Mouse (Mus musculus): ENCODE data around the gene Pofut1. TPM values are rescaled to one million over a fixed set of nuclear protein-coding genes. Genes with fewer than 3 reads are reported as not detected.
"Not testable (repeated sequence)": the region's sequence is repeated elsewhere in the genome, so short reads cannot be mapped to it uniquely, and the experiment has no call there.

Pofut1 gene
- polyA plus RNA-seq, 1 experiment from 2014 or later = 6.3 TPM

DNA sequence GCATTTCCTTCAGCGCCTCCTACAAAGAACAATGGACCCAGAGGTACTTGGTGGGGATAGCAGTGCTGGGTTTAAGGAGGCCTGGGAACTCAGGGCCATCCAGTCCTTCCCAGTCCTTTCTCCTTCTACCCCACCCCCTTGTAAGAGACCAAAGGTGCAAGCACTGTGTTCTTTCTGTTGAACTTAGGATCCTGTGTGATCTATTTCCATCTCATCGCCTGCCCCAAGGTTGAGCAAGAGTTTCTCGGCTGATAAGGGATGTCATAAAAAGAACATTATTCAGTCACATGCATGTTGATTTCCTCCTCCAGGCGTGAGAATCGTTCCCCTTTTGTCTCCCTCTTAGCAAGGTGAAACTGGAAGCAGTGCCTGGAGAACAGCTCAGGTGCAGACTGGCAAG lies 8.4 kb downstream of the Pofut1 start:
- Histone ChIP-seq H3K4me3 (replicated peaks; ENCODE audit: low read length) (no peak overlapping the region), H3K27me3 (ENCODE audit: control insufficient read depth, insufficient read depth, low read length) (no peaks in the 10 kb centered on the region), H3K4me1 (replicated peaks; ENCODE audit: control insufficient read depth, insufficient read depth, low read length) (no peaks in the 10 kb centered on the region), H3K9ac (no peak overlapping the region), H3K27ac (no peak overlapping the region), H3K9me3 (ENCODE audit: control insufficient read depth, low read length) (no peaks in the 10 kb centered on the region), H3K36me3 (replicated peaks; ENCODE audit: control insufficient read depth, insufficient read depth) (peaks cover 57% of the 10 kb centered on the region), H3K4me2 (replicated peaks) (no peak overlapping the region)
- DNase-seq (ENCODE audit: low spot score) = no peak
- ATAC-seq (ENCODE audit: low FRiP score) = no peak
- 96% methylated on average over 5 of the region's 5 CpGs for WGBS

DNA sequence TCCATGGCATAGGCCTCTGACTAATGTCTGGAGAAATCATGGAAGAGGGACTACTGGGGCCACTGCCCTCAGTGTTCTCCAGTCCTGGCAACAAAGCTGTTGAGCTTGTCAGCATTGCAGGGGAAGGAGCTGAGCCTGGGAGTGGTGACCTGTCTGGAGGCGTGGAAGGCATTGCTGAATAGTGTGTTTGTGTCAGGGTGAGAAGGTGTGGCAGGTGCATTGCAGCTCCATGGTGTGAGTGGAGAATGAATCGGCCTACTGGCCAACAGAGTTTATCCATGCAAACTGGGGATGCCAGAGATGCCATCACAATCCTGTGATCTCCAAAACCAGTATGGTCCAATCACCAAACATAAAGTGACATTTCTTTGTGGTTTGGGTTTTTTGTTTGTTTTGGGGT lies 15.3 kb downstream of the Pofut1 start:
- 98% methylated on average over 2 of the region's 2 CpGs for WGBS
- Histone ChIP-seq H3K4me1 (replicated peaks; ENCODE audit: control insufficient read depth, insufficient read depth, low read length) (no peaks in the 10 kb centered on the region), H3K27me3 (ENCODE audit: control insufficient read depth, insufficient read depth, low read length) (no peaks in the 10 kb centered on the region), H3K9me3 (ENCODE audit: control insufficient read depth, low read length) (no peaks in the 10 kb centered on the region), H3K9ac (no peak overlapping the region), H3K4me2 (replicated peaks) (no peak overlapping the region), H3K36me3 (replicated peaks; ENCODE audit: control insufficient read depth, insufficient read depth) (peaks cover 46% of the 10 kb centered on the region), H3K27ac (no peak overlapping the region), H3K4me3 (replicated peaks; ENCODE audit: low read length) (no peak overlapping the region)
- ATAC-seq (ENCODE audit: low FRiP score) = no peak
- no peak for DNase-seq (ENCODE audit: low spot score)

DNA sequence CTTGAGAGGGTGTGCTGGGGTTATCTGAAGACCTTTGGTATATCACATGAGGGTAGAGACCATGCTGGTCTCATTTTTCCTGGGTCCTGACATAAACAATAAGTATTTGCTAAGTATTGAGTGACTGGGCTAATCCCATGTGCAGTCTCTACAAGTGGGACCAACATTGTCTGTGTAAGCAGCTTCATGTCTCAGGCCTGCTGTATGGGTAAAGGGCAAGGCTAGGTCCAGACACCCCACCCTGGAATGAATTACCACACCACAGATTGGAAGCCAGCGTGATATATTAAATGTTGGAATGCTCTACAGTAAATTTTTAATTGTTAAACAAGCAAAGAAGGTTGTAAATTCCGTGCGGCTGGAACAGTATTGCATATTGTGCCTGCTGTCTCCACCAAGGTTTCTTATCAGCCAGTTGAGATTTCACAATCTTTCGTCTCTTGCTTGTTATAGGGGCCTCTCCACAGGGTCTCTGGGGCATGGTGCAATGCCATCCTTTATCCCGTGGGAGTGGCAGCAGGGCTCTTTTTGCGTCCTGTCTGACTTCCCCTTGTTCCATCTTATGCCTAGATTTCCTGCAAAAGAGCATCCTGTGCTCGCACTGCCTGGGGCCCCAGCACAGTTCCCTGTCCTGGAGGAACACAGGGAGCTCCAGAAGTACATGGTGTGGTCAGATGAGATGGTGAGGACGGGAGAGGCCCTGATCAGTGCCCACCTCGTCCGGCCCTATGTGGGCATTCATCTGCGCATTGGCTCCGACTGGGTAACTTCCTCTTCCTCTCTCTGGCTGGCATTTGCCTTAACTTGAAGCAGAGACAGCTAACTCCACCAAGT lies 17.9 kb downstream of the Pofut1 start:
- no peak for DNase-seq (ENCODE audit: low spot score)
- ATAC-seq (ENCODE audit: low FRiP score) = no peak
- Histone ChIP-seq H3K9ac (no peak overlapping the region), H3K4me2 (replicated peaks) (no peak overlapping the region), H3K36me3 (replicated peaks; ENCODE audit: control insufficient read depth, insufficient read depth) (peaks cover 46% of the 10 kb centered on the region), H3K27me3 (ENCODE audit: control insufficient read depth, insufficient read depth, low read length) (no peaks in the 10 kb centered on the region), H3K4me3 (replicated peaks; ENCODE audit: low read length) (no peak overlapping the region), H3K27ac (no peak overlapping the region), H3K9me3 (ENCODE audit: control insufficient read depth, low read length) (no peaks in the 10 kb centered on the region), H3K4me1 (replicated peaks; ENCODE audit: control insufficient read depth, insufficient read depth, low read length) (no peaks in the 10 kb centered on the region)
- WGBS = 92% methylated on average over 12 of the region's 12 CpGs

DNA sequence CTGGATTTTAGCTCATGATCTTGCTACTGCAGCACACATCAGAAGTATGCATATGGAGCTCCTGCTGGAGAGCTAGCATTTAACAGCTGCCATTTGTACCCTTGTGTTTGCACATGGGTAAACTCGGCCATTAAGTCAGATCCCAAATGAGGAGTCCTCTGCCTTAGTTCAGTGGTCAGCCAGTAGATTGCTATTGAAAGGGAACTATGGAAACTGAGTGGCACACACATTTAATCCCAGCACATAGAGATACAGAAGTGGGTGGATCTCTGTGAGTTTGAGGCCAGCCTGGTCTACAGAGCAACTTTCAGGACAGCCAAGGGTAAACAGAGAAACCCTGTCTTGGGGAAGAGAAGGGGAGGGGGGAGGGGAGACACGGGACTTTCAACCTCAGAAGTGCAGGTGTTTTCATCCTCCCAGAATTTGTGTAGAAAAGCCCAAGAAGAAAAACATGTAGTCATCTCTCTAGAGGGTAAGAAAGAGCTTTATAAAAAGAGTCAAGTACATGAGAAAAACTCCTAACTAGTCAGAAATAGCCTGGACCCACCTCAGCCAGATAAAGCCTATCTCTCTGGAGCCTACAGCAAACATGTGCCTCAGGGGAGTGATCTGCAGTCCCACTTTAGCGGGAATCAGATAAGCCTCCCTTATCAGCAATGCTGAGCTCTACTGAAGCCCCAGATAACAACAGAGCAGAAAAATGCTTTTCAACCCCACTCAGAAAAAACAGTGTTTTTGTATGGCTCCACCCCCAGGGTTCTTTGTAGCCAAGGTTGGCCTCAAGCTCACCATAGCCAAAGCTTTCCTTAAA lies 18.7 kb downstream of the Pofut1 start:
- 81% methylated on average over 3 of the region's 3 CpGs for WGBS
- no peaks in the 10 kb centered on the region for H3K4me1 ChIP-seq (replicated peaks; ENCODE audit: control insufficient read depth, insufficient read depth, low read length)
- H3K4me2 ChIP-seq (replicated peaks) = no peak overlapping the region
- no peak for DNase-seq (ENCODE audit: low spot score)
- H3K27ac ChIP-seq = no peak overlapping the region
- H3K27me3 ChIP-seq (ENCODE audit: control insufficient read depth, insufficient read depth, low read length) = no peaks in the 10 kb centered on the region
- no peak overlapping the region for H3K4me3 ChIP-seq (replicated peaks; ENCODE audit: low read length)
- H3K9ac ChIP-seq = no peak overlapping the region
- peaks cover 49% of the 10 kb centered on the region for H3K36me3 ChIP-seq (replicated peaks; ENCODE audit: control insufficient read depth, insufficient read depth)
- ATAC-seq (ENCODE audit: low FRiP score) = no peak
- no peaks in the 10 kb centered on the region for H3K9me3 ChIP-seq (ENCODE audit: control insufficient read depth, low read length)

DNA sequence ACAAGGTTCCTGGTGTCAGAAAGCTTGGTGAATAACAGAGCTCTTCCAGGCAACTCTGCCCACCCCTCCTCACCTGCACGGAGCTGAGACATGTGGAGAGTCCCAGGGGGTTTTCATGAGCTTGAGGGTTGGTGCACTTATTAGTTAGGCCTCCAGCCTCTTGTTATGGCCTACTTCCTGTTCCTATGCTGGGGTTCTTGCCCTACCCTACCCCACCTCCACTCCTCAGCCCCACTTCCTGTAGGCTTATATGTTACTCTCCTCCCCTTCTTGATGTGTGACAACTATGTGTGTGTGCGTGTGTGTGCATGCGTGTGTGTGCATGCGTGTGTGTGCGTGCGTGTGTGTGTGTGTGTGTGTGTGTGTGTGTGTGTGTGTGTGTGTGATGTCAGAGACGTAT lies 21.7 kb downstream of the Pofut1 start:
- ATAC-seq (ENCODE audit: low FRiP score) = no peak
- no peak overlapping the region for H3K4me3 ChIP-seq (replicated peaks; ENCODE audit: low read length)
- no peak overlapping the region for H3K9ac ChIP-seq
- no peak overlapping the region for H3K4me2 ChIP-seq (replicated peaks)
- no peak for DNase-seq (ENCODE audit: low spot score)
- WGBS = 86% methylated on average over 7 of the region's 7 CpGs
- H3K36me3 ChIP-seq (replicated peaks; ENCODE audit: control insufficient read depth, insufficient read depth) = peaks cover 69% of the 10 kb centered on the region
- H3K4me1 ChIP-seq (replicated peaks; ENCODE audit: control insufficient read depth, insufficient read depth, low read length) = no peaks in the 10 kb centered on the region
- no peaks in the 10 kb centered on the region for H3K27me3 ChIP-seq (ENCODE audit: control insufficient read depth, insufficient read depth, low read length)
- H3K27ac ChIP-seq = no peak overlapping the region
- H3K9me3 ChIP-seq (ENCODE audit: control insufficient read depth, low read length) = no peaks in the 10 kb centered on the region

DNA sequence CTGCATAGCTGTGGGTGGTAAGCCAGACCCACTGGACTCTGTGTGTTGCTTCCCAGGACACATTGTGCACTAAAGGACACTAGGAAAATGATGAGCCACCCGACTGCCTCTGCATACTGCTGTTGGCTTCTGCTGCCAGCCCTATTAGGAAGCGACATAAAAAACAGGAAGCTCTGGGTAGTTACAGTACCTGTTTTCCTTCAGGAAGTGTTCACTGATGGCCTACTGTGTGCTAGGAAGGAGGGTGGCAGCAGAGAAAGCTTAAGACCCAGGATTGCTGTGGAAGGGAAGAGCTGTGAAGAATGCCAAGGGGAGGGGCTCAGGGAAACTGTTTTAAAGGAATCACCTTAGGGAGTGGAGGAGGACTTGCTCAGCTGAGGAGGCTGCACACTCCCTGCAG lies 26.0 kb downstream of the Pofut1 start:
- 87% methylated on average over 2 of the region's 2 CpGs for WGBS
- peaks cover 44% of the 10 kb centered on the region for H3K36me3 ChIP-seq (replicated peaks; ENCODE audit: control insufficient read depth, insufficient read depth)

DNA sequence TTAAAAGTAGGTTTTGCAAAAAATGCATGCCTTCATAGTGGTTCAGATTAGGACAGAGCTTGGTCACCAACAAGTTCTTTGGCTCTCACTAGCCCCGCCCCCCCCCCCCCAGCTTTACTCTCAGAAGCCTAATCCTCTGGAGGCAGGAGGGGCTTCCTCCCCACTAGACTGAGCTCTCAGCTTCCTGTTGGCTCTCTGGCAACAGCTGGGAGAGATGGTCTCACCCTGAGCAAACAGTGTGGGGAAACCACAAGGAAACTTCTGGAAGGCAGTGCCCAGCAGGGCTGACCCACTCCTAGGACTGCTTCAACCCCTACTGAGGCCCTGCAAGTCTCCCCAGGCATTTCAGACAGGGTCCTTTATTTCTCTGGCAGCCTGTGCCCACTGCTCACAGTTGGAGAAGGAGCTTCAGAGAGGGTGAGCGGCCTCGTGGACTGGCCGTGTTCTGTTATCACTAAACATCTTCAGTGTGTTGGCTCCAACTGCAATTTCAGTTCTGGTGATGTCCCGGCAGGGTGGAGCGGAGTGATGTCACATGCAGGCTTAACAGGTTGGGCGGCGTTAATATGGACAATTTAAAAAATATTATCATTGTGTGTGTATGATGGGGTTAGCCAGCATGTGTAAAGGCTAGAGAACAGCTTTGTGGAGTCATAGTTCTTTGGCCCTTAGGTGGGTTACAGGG lies 29.0 kb downstream of the Pofut1 start:
- peaks cover 17% of the 10 kb centered on the region for H3K36me3 ChIP-seq (replicated peaks; ENCODE audit: control insufficient read depth, insufficient read depth)
- not testable (repeated sequence) for H3K9me3 ChIP-seq (ENCODE audit: control insufficient read depth, low read length); H3K27me3 ChIP-seq (ENCODE audit: control insufficient read depth, insufficient read depth, low read length); H3K4me1 ChIP-seq (replicated peaks; ENCODE audit: control insufficient read depth, insufficient read depth, low read length); DNase-seq (ENCODE audit: low spot score); H3K4me3 ChIP-seq (replicated peaks; ENCODE audit: low read length); ATAC-seq (ENCODE audit: low FRiP score); H3K9ac ChIP-seq; H3K4me2 ChIP-seq (replicated peaks); H3K27ac ChIP-seq
- 75% methylated on average over 8 of the region's 8 CpGs for WGBS

More for the DNA sequence above, 26.0 kb downstream of the Pofut1 start:
- Histone ChIP-seq H3K4me2 (replicated peaks) (no peak overlapping the region), H3K9ac (no peak overlapping the region), H3K4me3 (replicated peaks; ENCODE audit: low read length) (no peak overlapping the region), H3K4me1 (replicated peaks; ENCODE audit: control insufficient read depth, insufficient read depth, low read length) (no peaks in the 10 kb centered on the region), H3K27ac (no peak overlapping the region), H3K9me3 (ENCODE audit: control insufficient read depth, low read length) (no peaks in the 10 kb centered on the region), H3K27me3 (ENCODE audit: control insufficient read depth, insufficient read depth, low read length) (no peaks in the 10 kb centered on the region)
- ATAC-seq (ENCODE audit: low FRiP score) = no peak
- DNase-seq (ENCODE audit: low spot score) = no peak

DNA sequence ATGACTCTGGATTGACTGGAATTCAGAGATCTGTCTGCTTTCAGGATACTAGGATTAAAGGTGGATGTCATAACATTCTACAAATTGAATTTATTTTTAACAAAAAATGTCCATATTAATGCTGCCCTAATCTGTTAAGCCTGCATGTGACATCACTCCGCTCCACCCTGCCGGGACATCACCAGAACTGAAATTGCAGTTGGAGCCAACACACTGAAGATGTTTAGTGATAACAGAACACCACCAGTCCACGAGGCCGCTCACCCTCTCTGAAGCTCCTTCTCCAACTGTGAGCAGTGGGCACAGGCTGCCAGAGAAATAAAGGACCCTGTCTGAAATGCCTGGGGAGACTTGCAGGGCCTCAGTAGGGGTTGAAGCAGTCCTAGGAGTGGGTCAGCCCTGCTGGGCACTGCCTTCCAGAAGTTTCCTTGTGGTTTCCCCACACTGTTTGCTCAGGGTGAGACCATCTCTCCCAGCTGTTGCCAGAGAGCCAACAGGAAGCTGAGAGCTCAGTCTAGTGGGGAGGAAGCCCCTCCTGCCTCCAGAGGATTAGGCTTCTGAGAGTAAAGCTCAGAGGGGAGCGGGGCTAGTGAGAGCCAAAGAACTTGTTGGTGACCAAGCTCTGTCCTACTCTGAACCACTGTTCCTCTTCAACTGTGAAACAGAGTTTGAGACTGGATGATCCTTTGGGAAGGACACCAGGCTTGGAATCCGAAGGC lies 33.0 kb downstream of the Pofut1 start:
- H3K4me1 ChIP-seq (replicated peaks; ENCODE audit: control insufficient read depth, insufficient read depth, low read length); H3K27ac ChIP-seq; H3K9me3 ChIP-seq (ENCODE audit: control insufficient read depth, low read length); H3K27me3 ChIP-seq (ENCODE audit: control insufficient read depth, insufficient read depth, low read length); ATAC-seq (ENCODE audit: low FRiP score); H3K36me3 ChIP-seq (replicated peaks; ENCODE audit: control insufficient read depth, insufficient read depth); H3K4me2 ChIP-seq (replicated peaks); H3K4me3 ChIP-seq (replicated peaks; ENCODE audit: low read length); H3K9ac ChIP-seq; DNase-seq (ENCODE audit: low spot score): not testable (repeated sequence)
- WGBS = 80% methylated on average over 6 of the region's 6 CpGs

DNA sequence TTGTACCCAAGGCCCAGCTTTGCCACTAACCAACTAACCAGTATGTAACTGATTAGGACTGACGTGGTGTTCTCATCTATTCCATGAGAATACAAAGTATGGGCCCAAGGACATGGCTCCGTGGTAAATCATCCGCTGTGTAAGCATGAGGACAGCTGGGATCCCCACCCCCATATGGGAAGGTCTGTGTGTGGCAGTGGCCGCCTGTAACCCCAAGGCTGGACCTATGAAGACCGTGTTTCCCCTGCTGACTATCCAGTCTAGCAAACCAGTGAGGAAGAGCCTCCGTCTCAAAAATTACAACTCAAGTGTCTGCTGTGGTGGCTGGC lies 33.5 kb downstream of the Pofut1 start:
- no peak overlapping the region for H3K27ac ChIP-seq
- 78% methylated on average over 6 of the region's 6 CpGs for WGBS

More for the DNA sequence above, 33.5 kb downstream of the Pofut1 start:
- H3K9ac ChIP-seq = no peak overlapping the region
- ATAC-seq (ENCODE audit: low FRiP score) = no peak
- no peaks in the 10 kb centered on the region for H3K9me3 ChIP-seq (ENCODE audit: control insufficient read depth, low read length)
- DNase-seq (ENCODE audit: low spot score) = no peak
- no peaks in the 10 kb centered on the region for H3K36me3 ChIP-seq (replicated peaks; ENCODE audit: control insufficient read depth, insufficient read depth)
- H3K27me3 ChIP-seq (ENCODE audit: control insufficient read depth, insufficient read depth, low read length) = no peaks in the 10 kb centered on the region
- H3K4me3 ChIP-seq (replicated peaks; ENCODE audit: low read length) = no peak overlapping the region
- H3K4me1 ChIP-seq (replicated peaks; ENCODE audit: control insufficient read depth, insufficient read depth, low read length) = no peaks in the 10 kb centered on the region
- no peak overlapping the region for H3K4me2 ChIP-seq (replicated peaks)
